Mouse (Mus musculus) testis, postnatal 10 days (tissue): Measurements from ENCODE around the gene Npl.

Experiments used
- DNase-seq: peaks from one replicate; pipeline ENCODE4 v3.0.0; 2021; ENCODE audit warnings: low spot score

The Npl gene

DNA sequence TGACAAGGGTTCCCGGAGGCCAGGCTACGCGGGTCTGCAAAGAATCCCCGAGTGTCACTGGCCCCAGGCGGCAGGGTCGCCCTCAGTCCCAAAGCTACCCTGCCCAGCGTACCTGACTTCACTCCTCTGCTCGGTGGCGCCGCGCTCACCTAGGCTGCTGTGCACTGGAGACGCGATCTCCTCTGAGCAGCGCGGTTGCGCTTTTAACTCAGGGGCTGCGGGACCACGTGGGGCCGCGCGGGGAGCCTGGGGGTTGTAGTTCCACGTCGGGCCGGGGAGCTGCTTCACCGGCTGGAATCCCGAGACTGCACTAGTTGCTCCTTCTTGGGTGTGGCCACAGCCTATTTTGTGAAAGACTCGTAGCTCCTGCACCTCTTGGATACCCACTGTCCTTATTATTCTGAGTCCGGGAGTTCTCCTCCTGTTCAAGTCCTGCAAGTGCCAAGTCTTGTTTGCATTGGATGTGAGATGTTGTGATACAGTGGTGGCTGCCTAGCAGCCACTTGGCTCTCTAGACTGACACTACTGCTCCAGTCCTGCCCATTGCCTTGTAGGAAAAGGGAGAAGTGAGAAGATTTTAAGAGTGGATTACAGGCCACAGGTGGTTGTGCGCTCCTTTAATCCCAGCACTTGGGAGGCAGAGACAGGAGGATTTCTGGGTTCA lies at the start of gene Npl:
Gene Npl, minus strand, starts transcription at position 510 of the 664 bp plus-strand sequence.
- DNase-seq, result peak; percentile 88

GRCm38 (mm10) chr1:153599302-153600045 lies 49.6 kb upstream of the Npl start:
- no peak for DNase-seq

- DNase-seq, result peak; percentile 63
These were observed 48.9 kb upstream of the Npl start for GRCm38 (mm10) chr1:153598773-153599172.

GRCm38 (mm10) chr1:153593678-153594077 lies 43.8 kb upstream of the Npl start:
- no peak for DNase-seq

DNA sequence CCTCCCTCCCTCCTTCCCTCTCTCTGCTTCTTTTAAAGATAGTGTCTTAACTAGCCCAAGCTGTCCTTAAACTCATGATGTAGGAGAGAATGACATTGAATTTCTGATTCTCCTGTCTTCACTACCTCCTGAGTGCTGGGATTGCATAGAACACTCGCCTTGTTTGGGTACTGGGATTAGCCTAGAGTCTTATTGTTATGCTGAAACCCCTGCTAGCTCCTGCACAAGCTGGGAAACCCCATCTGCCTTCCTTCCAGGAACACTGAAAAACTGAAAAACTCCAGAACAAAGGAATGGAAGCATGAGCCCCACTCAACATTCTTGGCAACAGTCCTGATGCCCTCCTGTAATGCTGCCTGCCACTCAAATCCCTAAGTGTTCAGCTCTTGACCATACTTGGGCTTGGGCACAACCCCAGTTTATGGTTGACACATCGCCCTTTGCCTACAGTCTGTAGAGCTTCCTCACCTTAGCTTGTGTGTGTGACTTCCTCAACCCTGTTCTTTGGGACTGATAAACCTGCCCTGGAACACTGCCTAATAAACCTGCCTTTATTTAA lies 40.4 kb upstream of the Npl start:
- DNase-seq, result no peak

- DNase-seq, result no peak
These were observed 38.1 kb upstream of the Npl start for GRCm38 (mm10) chr1:153587956-153588355.

DNA sequence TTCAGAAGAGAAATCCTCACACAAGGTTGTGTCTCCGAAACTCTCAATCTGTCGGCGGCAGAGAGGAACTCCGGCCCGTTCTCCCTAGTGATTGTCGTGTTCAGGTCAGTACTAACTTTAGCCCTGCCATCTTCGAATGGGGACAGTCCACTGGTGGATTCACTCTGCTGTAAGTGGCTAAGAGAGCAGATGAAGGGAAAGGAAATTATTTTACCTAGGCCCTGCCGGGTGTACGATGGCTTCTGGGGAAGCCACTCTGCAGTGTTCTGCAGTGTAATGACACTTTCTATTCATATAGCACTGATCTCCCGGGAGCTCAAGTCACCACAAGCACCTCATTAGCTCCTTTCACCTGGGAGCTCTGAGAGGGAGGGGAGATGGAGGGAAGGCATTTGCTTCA lies 37.0 kb upstream of the Npl start:
- DNase-seq, result no peak

DNA sequence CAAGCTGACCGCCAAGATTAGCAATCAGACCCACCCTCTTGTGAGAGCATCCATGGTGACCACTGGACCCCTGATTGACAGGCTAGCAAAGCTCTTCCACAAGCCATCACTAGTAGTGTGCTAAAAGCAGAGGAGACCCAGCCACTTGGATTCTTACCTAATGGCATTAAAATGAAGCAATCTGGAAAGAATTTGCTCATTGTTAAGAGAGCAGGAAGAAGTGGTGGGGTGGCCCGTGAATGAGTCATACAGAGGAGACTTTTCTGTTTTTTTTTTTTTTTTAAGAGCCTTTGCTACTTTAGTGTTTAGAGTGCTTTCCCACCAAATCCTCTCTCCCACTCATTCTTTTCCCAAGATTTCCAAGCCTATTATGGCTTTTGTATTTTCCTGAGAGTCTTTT lies 35.9 kb upstream of the Npl start:
- no peak for DNase-seq

DNA sequence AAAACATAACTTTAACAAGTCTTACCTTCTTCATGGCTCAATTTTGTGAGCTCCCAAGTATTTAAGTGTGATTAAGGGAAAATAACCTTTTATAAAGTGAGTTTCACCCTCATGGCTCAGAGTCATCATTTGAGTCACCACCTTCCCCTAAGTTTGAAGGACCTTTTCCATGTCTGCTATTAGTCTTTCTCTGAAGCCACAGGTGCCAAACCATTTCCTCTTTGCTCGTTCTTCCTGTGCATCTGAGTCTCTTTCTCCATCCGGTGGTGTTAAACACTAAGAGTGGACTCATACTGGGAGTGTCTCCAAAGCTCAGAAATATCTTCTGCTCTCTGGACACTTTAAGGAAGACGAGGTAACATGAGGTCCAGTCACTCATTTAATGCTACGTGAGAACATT lies 33.3 kb upstream of the Npl start:
- DNase-seq, result no peak

GRCm38 (mm10) chr1:153574730-153575129 lies 24.9 kb upstream of the Npl start:
- no peak for DNase-seq

- no peak for DNase-seq
These were observed 22.6 kb upstream of the Npl start for GRCm38 (mm10) chr1:153572271-153573043.

DNA sequence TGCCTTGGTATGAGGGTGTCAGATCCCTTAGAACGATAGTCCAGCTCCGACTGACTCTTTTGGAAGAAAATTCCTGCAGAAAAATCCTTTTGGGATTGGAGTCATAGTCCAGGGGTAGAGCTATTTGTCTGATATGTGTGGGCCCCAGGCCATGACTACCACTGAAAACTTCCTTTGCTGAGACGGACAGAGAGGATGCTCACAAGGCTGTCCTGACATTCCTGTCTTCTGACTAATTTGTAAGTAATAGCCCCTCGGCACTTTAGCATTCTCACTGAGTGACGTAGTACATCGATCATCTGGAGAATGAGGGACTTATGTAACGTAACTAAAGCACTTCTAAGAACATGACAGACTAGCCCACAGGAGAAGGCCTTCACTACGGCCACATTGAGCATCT lies 15.9 kb upstream of the Npl start:
- no peak for DNase-seq

- no peak for DNase-seq
These were observed 14.9 kb upstream of the Npl start for GRCm38 (mm10) chr1:153564701-153565100.

DNA sequence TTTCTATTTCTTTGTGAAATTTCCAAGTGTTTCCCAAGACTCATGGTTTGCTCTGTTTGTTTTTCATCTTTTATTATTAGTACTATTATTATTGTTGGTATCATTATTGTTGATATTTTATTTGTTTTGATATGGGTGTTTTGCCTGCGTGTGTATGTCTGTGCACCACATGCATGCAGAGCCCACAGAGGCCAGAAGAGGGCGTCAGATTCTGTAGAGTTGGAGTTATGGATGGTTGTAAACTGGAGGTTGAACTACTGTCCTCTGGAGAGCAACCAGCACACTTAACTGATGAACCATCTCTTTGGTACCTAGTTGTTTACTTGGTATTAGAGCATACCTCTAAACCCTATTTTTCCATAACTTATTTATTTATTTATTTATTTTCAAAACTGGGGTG lies 13.8 kb upstream of the Npl start:
- no peak for DNase-seq

DNA sequence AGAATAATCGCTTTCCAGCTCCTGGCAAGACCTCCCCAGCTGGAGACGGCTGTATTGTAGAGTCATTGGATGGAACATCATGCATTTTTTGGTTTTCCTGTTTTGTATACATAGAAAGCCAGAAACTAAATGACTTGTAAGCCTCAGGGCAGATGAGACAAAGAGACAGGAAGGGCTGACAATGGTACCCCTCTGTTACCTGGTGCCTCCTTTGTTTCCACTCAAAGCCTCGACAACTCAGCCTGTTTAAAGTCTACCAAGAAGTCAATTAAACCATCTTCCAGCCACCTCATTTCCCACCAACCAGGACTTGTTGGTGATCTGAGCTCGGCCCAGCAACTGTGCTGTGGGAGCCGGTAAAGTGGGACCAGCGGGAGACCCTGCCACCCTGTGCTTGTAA lies 11.0 kb upstream of the Npl start:
- no peak for DNase-seq

DNA sequence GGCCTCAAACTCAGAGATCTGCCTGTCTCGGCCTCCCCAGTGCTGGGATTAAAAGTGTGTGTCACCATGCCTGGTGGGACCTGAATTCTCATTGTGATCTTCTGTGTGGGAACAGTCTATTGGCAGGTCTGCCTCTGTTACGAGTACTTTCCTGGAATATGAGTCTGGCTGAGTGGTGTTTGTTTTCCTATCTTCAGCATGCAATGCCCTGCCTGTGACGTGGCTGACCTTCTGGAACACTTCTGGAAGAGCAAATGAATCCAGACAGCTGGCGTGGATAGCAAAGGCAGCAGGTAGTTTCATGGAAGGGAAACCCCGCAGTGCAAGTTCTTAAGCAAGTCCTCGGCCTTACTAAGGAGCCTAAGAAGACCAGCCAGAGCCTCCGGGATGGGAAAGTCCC lies 9.9 kb upstream of the Npl start:
- DNase-seq, result no peak

GRCm38 (mm10) chr1:153559126-153559647 lies 9.3 kb upstream of the Npl start:
- DNase-seq, result peak; percentile 76

DNA sequence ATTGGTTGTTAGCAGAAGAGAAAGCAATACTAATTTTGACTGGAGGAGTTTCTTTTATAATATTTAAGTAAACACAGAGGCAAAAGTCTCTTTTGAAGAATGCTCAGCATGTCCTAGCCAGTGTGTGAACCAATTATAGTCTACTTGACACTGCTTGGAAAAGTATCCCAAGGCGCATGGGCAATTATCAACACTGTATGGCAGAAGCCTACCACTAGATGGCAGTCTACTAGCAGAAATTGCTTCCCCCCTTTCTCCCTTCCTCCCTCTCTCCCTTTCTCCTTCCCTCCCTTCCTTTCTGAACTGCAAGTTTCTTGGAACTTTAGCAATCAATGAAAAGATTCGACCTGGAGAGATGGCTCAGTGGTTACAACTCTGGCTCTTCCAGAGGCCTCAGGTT lies 7.1 kb upstream of the Npl start:
- no peak for DNase-seq

- DNase-seq, result no peak
These were observed 6.4 kb upstream of the Npl start for GRCm38 (mm10) chr1:153556202-153556601.

GRCm38 (mm10) chr1:153550814-153551213 lies 969 bp upstream of the Npl start:
- peak; percentile 81 for DNase-seq

- no peak for DNase-seq
These were observed 2.3 kb downstream of the Npl start for GRCm38 (mm10) chr1:153547555-153547954.

DNA sequence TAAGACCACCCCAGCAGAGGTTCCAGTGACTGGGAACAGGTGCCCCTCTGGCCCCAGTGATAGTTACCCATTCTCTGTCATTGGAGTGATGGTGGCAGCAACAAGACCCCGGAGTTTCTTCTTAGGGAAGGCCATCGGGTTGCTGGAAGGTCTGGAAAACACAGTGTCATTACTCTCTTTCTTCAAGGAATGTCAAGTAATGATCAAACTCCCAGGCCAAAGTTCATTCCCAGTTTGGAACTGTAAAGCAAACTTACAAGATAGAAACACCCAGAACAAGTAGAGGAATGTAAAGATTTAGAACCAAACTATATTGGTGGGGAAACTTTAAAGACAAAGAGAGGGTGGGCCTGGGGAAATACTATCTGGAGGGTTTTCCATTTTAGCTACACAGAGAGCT lies 4.6 kb downstream of the Npl start:
- DNase-seq, result no peak
